In the genomic region with DNA sequence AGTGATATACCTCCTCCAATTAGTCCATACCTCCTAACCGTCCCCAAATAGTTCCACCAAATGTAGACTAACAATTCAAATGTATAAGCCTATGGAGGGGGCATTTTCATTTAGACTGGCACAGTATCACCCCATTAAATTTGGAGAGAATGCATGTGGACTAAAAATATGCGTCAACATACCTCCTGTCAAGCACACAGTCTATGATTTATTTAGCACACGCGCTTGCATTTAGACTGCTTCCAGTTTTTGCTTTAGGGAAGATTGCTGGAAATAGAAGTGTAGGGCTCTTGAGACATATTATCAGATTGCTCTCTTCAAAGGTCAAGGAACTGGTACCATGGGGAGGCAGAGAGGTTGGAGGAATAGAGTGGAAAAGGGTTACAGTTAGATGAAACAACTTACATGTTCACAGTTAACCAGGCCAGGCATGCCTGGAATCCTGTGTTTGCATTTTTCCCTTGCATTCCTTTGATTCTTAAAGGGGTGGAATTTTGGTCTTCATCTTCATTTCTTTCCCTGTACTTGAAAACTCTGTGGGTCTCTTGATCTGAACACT, we compare ENCODE assay signal across 20 mouse cellular contexts.
DNase-seq lines count a peak whose midpoint lies in the region; ATAC-seq and TF ChIP-seq lines count a peak whose summit lies in the region.
"Had no signal": no experiment of that assay in that cellular context is flagged by ENCODE, and none has a peak within 500 bp of the region (broad histone marks: within the 10 kb centered on the region; RNA-seq: fewer than 3 reads in every experiment).

No protein-coding gene starts in this region.

- no peaks in the 10 kb centered on the region for H3K27me3 ChIP-seq in kidney, postnatal 0 days (ENCODE audit: insufficient read depth, low read length)
- no peaks in the 10 kb centered on the region for H3K27me3 ChIP-seq in kidney, adult 2 months (replicated peaks; ENCODE audit: control insufficient read depth, insufficient read depth, low read length)
- H3K27me3 ChIP-seq in Patski, result peaks cover 18% of the 10 kb centered on the region
- H3K27me3 ChIP-seq in myocyte (ENCODE audit: control insufficient read depth, insufficient read depth, insufficient read length), result no peaks in the 10 kb centered on the region
- H3K27me3 ChIP-seq: embryonic facial prominence, embryonic 15.5 days; forebrain, embryonic 13.5 days; limb, embryonic 12.5 days had no signal

- no peak for ATAC-seq in kidney, postnatal 0 days (replicated peaks; ENCODE audit: low FRiP score, low read depth)
- ATAC-seq in Patski, result peak; percentile 60
- ATAC-seq: forebrain, embryonic 13.5 days; hindbrain, embryonic 16.5 days; intestine, postnatal 0 days had no signal

- no peak overlapping the region for H3ac ChIP-seq in myocyte (ENCODE audit: control insufficient read depth, insufficient read length)

- H3K4me1 ChIP-seq in kidney, postnatal 0 days (replicated peaks; ENCODE audit: insufficient read depth, low read length), result no peaks in the 10 kb centered on the region
- peaks cover 7% of the 10 kb centered on the region; the same call in 1 of the 2 replicates for H3K4me1 ChIP-seq in kidney, adult 2 months (ENCODE audit: control insufficient read depth, insufficient read depth, low read length)
- H3K4me1 ChIP-seq: embryonic facial prominence, embryonic 15.5 days; forebrain, embryonic 13.5 days; limb, embryonic 12.5 days had no signal

- intact Hi-C loops in left cerebral cortex, adult 2 months (cut with DNase I), result no loop called here

- no peak for TF ChIP-seq CTCF in kidney, postnatal 0 days (IDR thresholded peaks at IDR 0.05; ENCODE audit: low read depth)
- no peak for TF ChIP-seq CTCF in kidney, adult 2 months (conservative IDR thresholded peaks at IDR 0.05; ENCODE audit: insufficient read depth, insufficient read length, low read depth, low read length)
- no peak for TF ChIP-seq CTCF in Patski (IDR thresholded peaks at IDR 0.05)
- TF ChIP-seq CTCF in left cerebral cortex, adult 2 months (IDR thresholded peaks at IDR 0.05), result no peak

- DNase-seq in heart, adult 11 months, result peak; percentile 24
- no peak for DNase-seq in heart, adult 9 months (ENCODE audit: low spot score in 2 of 2)
- DNase-seq in kidney, postnatal 0 days (ENCODE audit: low spot score), result peak; percentile 7
- DNase-seq in kidney, adult 2 months, result no peak
- no peak for DNase-seq in Patski (ENCODE audit: low read depth, low spot score)
- no peak for DNase-seq in left cerebral cortex, adult 2 months (ENCODE audit: extremely low spot score in 1 of 2, low spot score in 2 of 2)
- no peak for DNase-seq in urinary bladder, adult 18-20 months (ENCODE audit: low spot score in 2 of 2)
- DNase-seq: B cell, adult 2 months; cerebellum, adult 9-11 months; kidney, postnatal 10 days; thymus, postnatal 25 days had no signal

- H3K9ac ChIP-seq in kidney, postnatal 0 days (ENCODE audit: low read depth, low read length), result no peak overlapping the region
- H3K9ac ChIP-seq: embryonic facial prominence, embryonic 15.5 days; forebrain, embryonic 13.5 days; limb, embryonic 12.5 days; liver, embryonic 14.5 days had no signal

- CTCF ChIA-PET in Patski (lab: Charles Lee), result interaction anchor here (1.2 to 1.3 kb wide), 2 partner anchors 14 to 20 kb away, joined by 4 read pairs; no protein-coding TSS in a partner anchor

- WGBS in kidney, postnatal 0 days, result 58% methylated on average over 4 of the region's 4 CpGs
- WGBS in kidney, adult 2 months, result 47% methylated on average over 4 of the region's 4 CpGs

- TF ChIP-seq POLR2A in kidney, adult 2 months (IDR thresholded peaks at IDR 0.05; ENCODE audit: low read depth, low read length), result no peak
- no peak for TF ChIP-seq POLR2A in myocyte (IDR thresholded peaks at IDR 0.05; ENCODE audit: insufficient read length, low read depth)

- H3K27ac ChIP-seq in kidney, postnatal 0 days, result no peak overlapping the region
- no peak overlapping the region for H3K27ac ChIP-seq in kidney, adult 2 months (ENCODE audit: insufficient read depth, low read depth, low read length)
- H3K27ac ChIP-seq in left cerebral cortex, adult 2 months, result no peak overlapping the region
- H3K27ac ChIP-seq: embryonic facial prominence, embryonic 15.5 days; forebrain, embryonic 13.5 days; layer of hippocampus, adult 2 months; limb, embryonic 12.5 days; liver, embryonic 14.5 days had no signal

- in situ Hi-C loops in Patski (cut with MboI; ENCODE audit: low pct_unique_long_range_greater_than_20kb), result no loop called here

- peaks cover 87% of the 10 kb centered on the region for H3K79me2 ChIP-seq in myocyte (ENCODE audit: control insufficient read depth, insufficient read depth)

- no peaks in the 10 kb centered on the region for H3K36me3 ChIP-seq in kidney, postnatal 0 days (ENCODE audit: insufficient read depth, low read length)
- H3K36me3 ChIP-seq in kidney, adult 2 months (ENCODE audit: control insufficient read depth, insufficient read depth, low read length), result no peaks in the 10 kb centered on the region
- no peaks in the 10 kb centered on the region for H3K36me3 ChIP-seq in myocyte (ENCODE audit: control insufficient read depth, insufficient read depth)
- H3K36me3 ChIP-seq: embryonic facial prominence, embryonic 15.5 days; limb, embryonic 12.5 days had no signal

- no peak overlapping the region for H3K4me2 ChIP-seq in kidney, postnatal 0 days (ENCODE audit: low read length)
- peak overlapping the region; percentile 3 for H3K4me2 ChIP-seq in myocyte (ENCODE audit: low read depth)
- H3K4me2 ChIP-seq: embryonic facial prominence, embryonic 15.5 days; forebrain, embryonic 13.5 days; limb, embryonic 12.5 days; midbrain, embryonic 11.5 days had no signal

- POLR2A ChIA-PET in Patski (lab: Charles Lee), result no interaction called here

- H3K4me3 ChIP-seq in kidney, postnatal 0 days (replicated peaks; ENCODE audit: low read depth, low read length), result no peak overlapping the region
- H3K4me3 ChIP-seq in kidney, adult 2 months (ENCODE audit: insufficient read depth, low read depth, low read length), result no peak overlapping the region
- H3K4me3 ChIP-seq in myocyte, result no peak overlapping the region
- no peak overlapping the region for H3K4me3 ChIP-seq in left cerebral cortex, adult 2 months
- H3K4me3 ChIP-seq: embryonic facial prominence, embryonic 15.5 days; forebrain, embryonic 13.5 days; layer of hippocampus, adult 2 months; limb, embryonic 12.5 days had no signal

- no peaks in the 10 kb centered on the region for H3K9me3 ChIP-seq in kidney, postnatal 0 days (replicated peaks; ENCODE audit: low read length)
- H3K9me3 ChIP-seq: embryonic facial prominence, embryonic 15.5 days; forebrain, embryonic 13.5 days; limb, embryonic 12.5 days had no signal

TF ChIP-seq in myocyte, 11 proteins besides CTCF, POLR2A, EP300 and RAD21:
- TF ChIP-seq USF1 (IDR thresholded peaks at IDR 0.05; ENCODE audit: low read depth) (no peak), TCF12 (IDR thresholded peaks at IDR 0.05; ENCODE audit: insufficient read depth, poor library complexity, severe bottlenecking) (no peak), CEBPB (IDR thresholded peaks at IDR 0.05; ENCODE audit: insufficient read depth, poor library complexity, severe bottlenecking) (no peak), MAX (IDR thresholded peaks at IDR 0.05; ENCODE audit: low read depth) (no peak), REST (IDR thresholded peaks at IDR 0.05; ENCODE audit: insufficient read depth, insufficient read length) (no peak), MYOG (IDR thresholded peaks at IDR 0.05; ENCODE audit: control insufficient read depth in 1 of 3, insufficient read depth in 1 of 3, insufficient read length in 2 of 3, low read depth in 2 of 3) (no peak), SRF (IDR thresholded peaks at IDR 0.05; ENCODE audit: control insufficient read depth, insufficient read length, low read depth) (no peak), MYOD1 (IDR thresholded peaks at IDR 0.05; ENCODE audit: control insufficient read depth in 1 of 3, insufficient read length in 2 of 3, low read depth in 2 of 3) (no peak), TCF3 (IDR thresholded peaks at IDR 0.05; ENCODE audit: insufficient read length, low read depth) (no peak), E2F4 (IDR thresholded peaks at IDR 0.05; ENCODE audit: insufficient read depth) (no peak), POLR2AphosphoS2 (IDR thresholded peaks at IDR 0.05; ENCODE audit: insufficient read length, low read depth) (no peak)
TF ChIP-seq in myocyte: peak in this region for 0.

Comparison
In these comparisons a context has a peak if more than half of its experiments do, and no peak if none do; other contexts are left out.
1. DNase-seq: peak in heart, adult 11 months (single experiment) and kidney, postnatal 0 days (single experiment); none in heart, adult 9 months (0 of 2), kidney, adult 2 months (single experiment), Patski (single experiment), left cerebral cortex, adult 2 months (0 of 2) and urinary bladder, adult 18-20 months (0 of 2).